Mouse (Mus musculus): ENCODE results near the gene Nkain2.

- TF ChIP-seq CTCF (IDR thresholded peaks at IDR 0.05; ENCODE audit: low read depth, low read length) (no peak), GATA1 (IDR thresholded peaks at IDR 0.05; ENCODE audit: borderline replicate concordance, low read length) (no peak)
Measured at GRCm38 (mm10) chr10:32639173-32639572, 251.1 kb downstream of the Nkain2 start.

All from G1E (cell line).